Mouse (Mus musculus): ENCODE data around the gene Sh3tc1. TPM values are rescaled to one million over a fixed set of nuclear protein-coding genes. Genes with fewer than 3 reads are reported as not detected.
A peak's percentile ranks its signal among the peaks of the same experiment; 100 is the strongest.

Gene Sh3tc1
- polyA plus RNA-seq, 1 experiment from 2014 or later = 11.3 TPM

GRCm38 (mm10) chr5:35722654-35723053, 17.1 kb downstream of the Sh3tc1 start:
- Histone ChIP-seq H3K4me1 (ENCODE audit: control insufficient read depth, insufficient read depth, low read length) (0 out of 2 replicates have a peak, but pooled peaks cover 3% of the 10 kb centered on the region), H3K27ac (ENCODE audit: low read depth, low read length) (no peak overlapping the region), H3K27me3 (ENCODE audit: control insufficient read depth, insufficient read depth, low read length) (no peaks in the 10 kb centered on the region), H3K9ac (ENCODE audit: low read depth, low read length) (no peak overlapping the region), H3K4me3 (ENCODE audit: low read length) (no peak overlapping the region), H3K9me3 (ENCODE audit: control insufficient read depth, low read length) (no peaks in the 10 kb centered on the region), H3K36me3 (ENCODE audit: control insufficient read depth, insufficient read depth, low read length) (no peaks in the 10 kb centered on the region; the same call in 1 of the 2 replicates), H3K4me2 (replicated peaks; ENCODE audit: low read depth, low read length) (no peak overlapping the region)
- WGBS = 23% methylated on average over 2 of the region's 2 CpGs
- ATAC-seq (ENCODE audit: low FRiP score, low TSS enrichment) = no peak

DNA sequence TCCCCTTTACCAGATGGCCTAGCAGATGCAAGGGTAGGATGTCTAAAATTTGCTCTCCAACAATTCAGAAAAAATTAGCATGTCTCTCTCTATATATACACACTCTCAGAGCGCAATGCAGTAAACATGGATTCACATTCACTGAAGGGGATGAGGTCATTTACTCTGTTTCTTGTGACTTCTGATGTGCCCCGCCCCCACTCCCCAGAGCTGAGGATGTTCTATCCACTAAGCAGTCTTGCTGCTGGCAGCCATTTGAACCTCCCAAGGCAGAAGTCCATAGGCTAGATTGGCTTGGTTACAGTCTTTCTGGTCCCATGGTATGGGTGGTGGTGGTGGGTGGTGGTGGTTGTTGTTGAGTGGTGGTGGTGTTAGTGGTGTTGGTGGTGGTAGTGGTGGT, 17.9 kb downstream of the Sh3tc1 start:
- Histone ChIP-seq H3K4me1 (ENCODE audit: control insufficient read depth, insufficient read depth, low read length) (0 out of 2 replicates have a peak, but pooled peaks cover 3% of the 10 kb centered on the region), H3K9me3 (ENCODE audit: control insufficient read depth, low read length) (no peaks in the 10 kb centered on the region), H3K36me3 (ENCODE audit: control insufficient read depth, insufficient read depth, low read length) (no peaks in the 10 kb centered on the region; the same call in 1 of the 2 replicates), H3K9ac (ENCODE audit: low read depth, low read length) (no peak overlapping the region), H3K27me3 (ENCODE audit: control insufficient read depth, insufficient read depth, low read length) (no peaks in the 10 kb centered on the region), H3K4me3 (ENCODE audit: low read length) (no peak overlapping the region), H3K27ac (ENCODE audit: low read depth, low read length) (no peak overlapping the region), H3K4me2 (replicated peaks; ENCODE audit: low read depth, low read length) (no peak overlapping the region)
- ATAC-seq (ENCODE audit: low FRiP score, low TSS enrichment) = no peak
- WGBS = 94% methylated on average over 2 of the region's 2 CpGs

- WGBS = 81% methylated on average over 1 of the region's 1 CpGs
- Histone ChIP-seq H3K27ac (ENCODE audit: low read depth, low read length) (no peak overlapping the region), H3K36me3 (ENCODE audit: control insufficient read depth, insufficient read depth, low read length) (no peaks in the 10 kb centered on the region; the same call in 1 of the 2 replicates), H3K4me1 (ENCODE audit: control insufficient read depth, insufficient read depth, low read length) (0 out of 2 replicates have a peak, but pooled peaks cover 3% of the 10 kb centered on the region), H3K9ac (ENCODE audit: low read depth, low read length) (no peak overlapping the region), H3K27me3 (ENCODE audit: control insufficient read depth, insufficient read depth, low read length) (no peaks in the 10 kb centered on the region), H3K4me2 (replicated peaks; ENCODE audit: low read depth, low read length) (no peak overlapping the region), H3K4me3 (ENCODE audit: low read length) (no peak overlapping the region), H3K9me3 (ENCODE audit: control insufficient read depth, low read length) (no peaks in the 10 kb centered on the region)
- no peak for ATAC-seq (ENCODE audit: low FRiP score, low TSS enrichment)
Measured at GRCm38 (mm10) chr5:35719880-35720279, 19.9 kb downstream of the Sh3tc1 start.

GRCm38 (mm10) chr5:35719343-35719742, 20.4 kb downstream of the Sh3tc1 start:
- no peak overlapping the region for H3K4me3 ChIP-seq (ENCODE audit: low read length)
- H3K9ac ChIP-seq (ENCODE audit: low read depth, low read length) = no peak overlapping the region
- no peaks in the 10 kb centered on the region for H3K9me3 ChIP-seq (ENCODE audit: control insufficient read depth, low read length)
- 0 out of 2 replicates have a peak, but pooled peaks cover 3% of the 10 kb centered on the region for H3K4me1 ChIP-seq (ENCODE audit: control insufficient read depth, insufficient read depth, low read length)
- no peak overlapping the region for H3K4me2 ChIP-seq (replicated peaks; ENCODE audit: low read depth, low read length)
- no peak for ATAC-seq (ENCODE audit: low FRiP score, low TSS enrichment)
- no peaks in the 10 kb centered on the region for H3K27me3 ChIP-seq (ENCODE audit: control insufficient read depth, insufficient read depth, low read length)
- H3K27ac ChIP-seq (ENCODE audit: low read depth, low read length) = no peak overlapping the region
- no peaks in the 10 kb centered on the region; the same call in 1 of the 2 replicates for H3K36me3 ChIP-seq (ENCODE audit: control insufficient read depth, insufficient read depth, low read length)

DNA sequence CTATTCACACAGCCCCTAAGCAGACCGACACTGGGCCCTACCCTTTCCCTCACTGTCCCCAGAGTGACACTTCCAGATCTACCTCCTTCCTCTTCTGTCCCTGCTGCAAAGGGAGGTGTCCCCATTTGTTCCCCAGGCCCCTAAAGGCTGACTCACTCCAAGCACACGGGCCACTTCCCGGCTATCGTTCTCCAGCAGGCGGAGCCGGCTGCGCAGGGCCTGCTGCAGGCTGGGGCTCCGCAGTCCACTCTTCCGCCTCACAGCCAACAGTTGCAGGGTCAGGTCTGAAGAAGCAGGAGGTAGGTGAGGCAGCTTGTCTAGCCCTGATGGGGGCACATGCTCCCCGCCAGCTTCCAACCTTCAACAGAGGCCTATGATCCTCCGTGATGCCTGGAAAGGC, 21.0 kb downstream of the Sh3tc1 start:
- no peaks in the 10 kb centered on the region for H3K9me3 ChIP-seq (ENCODE audit: control insufficient read depth, low read length)
- H3K4me1 ChIP-seq (ENCODE audit: control insufficient read depth, insufficient read depth, low read length) = 0 out of 2 replicates have a peak, but pooled peaks cover 3% of the 10 kb centered on the region
- 71% methylated on average over 11 of the region's 11 CpGs for WGBS
- no peak overlapping the region for H3K9ac ChIP-seq (ENCODE audit: low read depth, low read length)
- H3K4me3 ChIP-seq (ENCODE audit: low read length) = no peak overlapping the region
- no peaks in the 10 kb centered on the region for H3K27me3 ChIP-seq (ENCODE audit: control insufficient read depth, insufficient read depth, low read length)
- H3K36me3 ChIP-seq (ENCODE audit: control insufficient read depth, insufficient read depth, low read length) = no peaks in the 10 kb centered on the region; the same call in 1 of the 2 replicates
- ATAC-seq (ENCODE audit: low FRiP score, low TSS enrichment) = no peak
- H3K27ac ChIP-seq (ENCODE audit: low read depth, low read length) = no peak overlapping the region
- H3K4me2 ChIP-seq (replicated peaks; ENCODE audit: low read depth, low read length) = no peak overlapping the region

DNA sequence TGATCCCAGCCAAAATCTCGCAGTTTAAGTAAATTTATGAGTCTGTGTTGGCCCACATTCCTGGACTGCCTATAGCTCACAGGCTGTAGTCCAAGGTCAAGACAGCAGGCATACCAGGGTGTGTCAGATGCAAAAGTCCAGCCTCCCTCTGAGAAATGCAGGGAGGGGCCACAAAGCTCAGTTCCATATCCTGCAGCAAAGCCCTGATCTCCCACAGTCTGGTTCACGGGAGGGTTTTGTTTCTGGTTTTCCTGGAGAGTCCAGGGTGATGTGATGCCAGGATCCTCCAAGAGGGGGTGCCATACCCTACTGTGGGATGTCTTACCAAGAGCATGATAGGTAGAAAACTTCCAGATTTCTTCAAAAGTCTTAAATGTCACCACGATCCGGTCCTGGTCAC, 21.8 kb downstream of the Sh3tc1 start:
- Histone ChIP-seq H3K9ac (ENCODE audit: low read depth, low read length) (no peak overlapping the region), H3K4me1 (ENCODE audit: control insufficient read depth, insufficient read depth, low read length) (0 out of 2 replicates have a peak, but pooled peaks cover 2% of the 10 kb centered on the region), H3K4me2 (replicated peaks; ENCODE audit: low read depth, low read length) (no peak overlapping the region), H3K9me3 (ENCODE audit: control insufficient read depth, low read length) (no peaks in the 10 kb centered on the region), H3K4me3 (ENCODE audit: low read length) (no peak overlapping the region), H3K27me3 (ENCODE audit: control insufficient read depth, insufficient read depth, low read length) (no peaks in the 10 kb centered on the region), H3K36me3 (ENCODE audit: control insufficient read depth, insufficient read depth, low read length) (no peaks in the 10 kb centered on the region; the same call in 1 of the 2 replicates), H3K27ac (ENCODE audit: low read depth, low read length) (no peak overlapping the region)
- WGBS = 37% methylated on average over 4 of the region's 4 CpGs
- ATAC-seq (ENCODE audit: low FRiP score, low TSS enrichment) = peak; percentile 54; the same call in 1 of the 2 replicates

- no peak for ATAC-seq (ENCODE audit: low FRiP score, low TSS enrichment)
- Histone ChIP-seq H3K36me3 (ENCODE audit: control insufficient read depth, insufficient read depth, low read length) (no peaks in the 10 kb centered on the region), H3K27me3 (ENCODE audit: control insufficient read depth, insufficient read depth, low read length) (no peaks in the 10 kb centered on the region), H3K27ac (ENCODE audit: low read depth, low read length) (no peak overlapping the region), H3K9ac (ENCODE audit: low read depth, low read length) (no peak overlapping the region), H3K4me1 (ENCODE audit: control insufficient read depth, insufficient read depth, low read length) (no peaks in the 10 kb centered on the region), H3K4me3 (ENCODE audit: low read length) (no peak overlapping the region), H3K9me3 (ENCODE audit: control insufficient read depth, low read length) (no peaks in the 10 kb centered on the region), H3K4me2 (replicated peaks; ENCODE audit: low read depth, low read length) (no peak overlapping the region)
- WGBS = 93% methylated on average over 5 of the region's 5 CpGs
Measured at GRCm38 (mm10) chr5:35717455-35717854, 22.3 kb downstream of the Sh3tc1 start.

DNA sequence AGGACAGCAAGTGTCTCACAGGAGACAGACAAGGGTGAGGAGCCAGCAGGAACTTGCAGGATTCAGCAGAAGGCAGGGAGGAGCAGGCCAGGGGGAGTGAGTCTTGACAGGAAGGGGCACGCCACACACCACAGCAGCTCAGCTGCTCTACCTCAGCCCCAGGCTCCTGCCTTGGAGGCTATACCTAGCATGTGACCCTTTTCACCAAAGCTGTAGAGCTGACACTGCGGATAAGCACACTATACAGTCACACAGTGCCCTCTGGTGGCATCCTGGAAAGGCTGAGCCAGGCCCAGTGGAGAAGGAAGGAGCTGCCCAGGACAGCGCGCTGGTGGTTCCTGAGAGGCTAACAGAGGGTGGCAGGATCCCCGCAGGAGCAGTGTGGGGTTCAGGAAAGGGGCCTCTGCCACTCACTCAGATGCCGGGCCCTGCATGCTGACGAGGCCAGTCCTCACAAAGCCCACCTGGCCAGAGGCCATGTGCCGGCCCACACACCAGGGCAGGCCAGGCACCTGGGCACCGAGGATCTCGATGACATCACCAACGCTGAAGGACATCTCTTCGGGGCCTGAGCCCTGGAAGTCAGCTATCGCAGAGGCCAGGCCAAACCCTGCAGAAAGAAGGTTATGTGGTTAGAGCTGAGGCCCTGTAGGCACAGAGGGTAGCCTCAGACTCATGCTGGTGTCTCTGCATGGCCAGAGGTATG, 26.0 kb downstream of the Sh3tc1 start:
- Histone ChIP-seq H3K27ac (ENCODE audit: low read depth, low read length) (no peak overlapping the region), H3K27me3 (ENCODE audit: control insufficient read depth, insufficient read depth, low read length) (no peaks in the 10 kb centered on the region), H3K4me3 (ENCODE audit: low read length) (no peak overlapping the region), H3K36me3 (ENCODE audit: control insufficient read depth, insufficient read depth, low read length) (no peaks in the 10 kb centered on the region), H3K9ac (ENCODE audit: low read depth, low read length) (no peak overlapping the region), H3K9me3 (ENCODE audit: control insufficient read depth, low read length) (no peaks in the 10 kb centered on the region), H3K4me2 (replicated peaks; ENCODE audit: low read depth, low read length) (no peak overlapping the region), H3K4me1 (ENCODE audit: control insufficient read depth, insufficient read depth, low read length) (no peaks in the 10 kb centered on the region)
- 46% methylated on average over 13 of the region's 13 CpGs for WGBS
- peak; percentile 86 for ATAC-seq (ENCODE audit: low FRiP score, low TSS enrichment)

- Histone ChIP-seq H3K9ac (ENCODE audit: low read depth, low read length) (no peak overlapping the region), H3K4me2 (replicated peaks; ENCODE audit: low read depth, low read length) (no peak overlapping the region), H3K36me3 (ENCODE audit: control insufficient read depth, insufficient read depth, low read length) (no peaks in the 10 kb centered on the region), H3K9me3 (ENCODE audit: control insufficient read depth, low read length) (no peaks in the 10 kb centered on the region), H3K27ac (ENCODE audit: low read depth, low read length) (no peak overlapping the region), H3K4me3 (ENCODE audit: low read length) (no peak overlapping the region), H3K4me1 (ENCODE audit: control insufficient read depth, insufficient read depth, low read length) (no peaks in the 10 kb centered on the region), H3K27me3 (ENCODE audit: control insufficient read depth, insufficient read depth, low read length) (no peaks in the 10 kb centered on the region)
- ATAC-seq (ENCODE audit: low FRiP score, low TSS enrichment) = no peak
- 64% methylated on average over 5 of the region's 5 CpGs for WGBS
Measured at GRCm38 (mm10) chr5:35712517-35712916, 27.3 kb downstream of the Sh3tc1 start.

Measured in kidney, embryonic 14.5 days (tissue).